Mouse (Mus musculus): ENCODE data around the gene Krtap29-1. TPM values are rescaled to one million over a fixed set of nuclear protein-coding genes. Genes with fewer than 3 reads are reported as not detected.

Krtap29-1 gene
- total RNA-seq, 2 experiments from 2014 or later: not detected

DNA sequence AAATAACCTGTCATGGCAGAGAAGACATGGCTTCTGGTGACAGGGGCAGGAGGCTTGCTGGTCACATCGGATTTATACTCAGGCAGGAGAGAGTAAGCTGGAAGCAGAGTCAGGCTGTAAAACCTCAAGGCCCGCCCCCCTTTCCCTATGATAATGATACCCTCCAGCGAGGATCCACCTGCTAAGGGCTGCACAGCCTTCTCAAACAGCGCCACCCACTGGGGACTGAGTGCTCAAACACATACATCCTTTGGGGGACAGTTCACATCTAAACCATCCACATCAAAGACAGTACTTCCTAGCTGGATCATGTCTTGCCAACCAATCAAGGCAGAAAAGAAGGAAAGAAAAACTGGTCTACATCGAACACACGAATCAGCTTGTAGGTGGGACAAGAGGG, 14.6 kb downstream of the Krtap29-1 start:
- DNase-seq: no peak
- intact Hi-C loops (cut with DNase I): no loop called here

DNA sequence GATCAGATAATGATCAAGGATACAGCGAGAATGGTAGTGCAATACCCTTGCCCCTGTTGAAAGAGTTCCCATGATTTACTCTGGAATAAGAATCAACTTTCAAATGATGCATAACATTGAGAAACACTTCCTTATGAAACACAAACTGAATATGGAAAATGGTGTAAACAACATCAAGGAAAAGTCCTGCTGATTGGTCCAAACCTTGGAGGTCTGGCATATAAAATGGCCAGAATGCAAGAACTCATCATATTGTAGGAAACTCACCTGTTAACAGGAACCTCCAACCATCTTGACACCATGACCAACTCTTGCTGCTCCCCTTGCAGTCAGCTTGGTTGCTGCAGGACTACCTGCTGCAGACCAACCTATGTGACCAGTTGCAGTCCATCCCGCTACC, 30.7 kb downstream of the Krtap29-1 start, which contains the start of gene Krtap9-5:
Gene Krtap9-5, plus strand, starts transcription at position 301 of the 400 bp plus-strand sequence.
- no peak for DNase-seq
- intact Hi-C loops (cut with DNase I): no loop called here

DNA sequence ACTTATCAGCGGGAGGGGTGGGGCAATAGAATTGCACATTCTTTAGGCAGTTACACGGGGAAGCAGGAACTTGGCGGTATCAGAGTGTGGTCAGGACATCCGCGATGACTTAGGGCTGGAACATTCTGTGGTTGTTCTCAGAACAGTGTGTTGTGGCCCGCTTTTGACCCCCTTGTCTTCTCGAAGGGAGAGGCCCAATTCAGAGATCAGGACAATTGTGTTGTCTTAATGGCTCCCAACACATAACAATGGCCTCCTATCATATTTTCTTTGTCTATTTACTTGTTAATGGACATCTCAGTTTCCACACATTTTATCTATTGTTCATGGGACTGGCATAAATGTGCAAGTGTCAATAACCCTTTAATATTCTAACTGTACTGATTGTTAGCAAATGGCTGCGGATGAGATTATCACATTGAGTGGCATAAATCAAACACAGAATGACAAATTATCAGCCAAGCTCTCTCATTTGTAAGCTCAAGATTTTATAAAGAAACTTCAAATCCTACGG, 41.0 kb downstream of the Krtap29-1 start:
- no peak for DNase-seq
- intact Hi-C loops (cut with DNase I): no loop called here

DNA sequence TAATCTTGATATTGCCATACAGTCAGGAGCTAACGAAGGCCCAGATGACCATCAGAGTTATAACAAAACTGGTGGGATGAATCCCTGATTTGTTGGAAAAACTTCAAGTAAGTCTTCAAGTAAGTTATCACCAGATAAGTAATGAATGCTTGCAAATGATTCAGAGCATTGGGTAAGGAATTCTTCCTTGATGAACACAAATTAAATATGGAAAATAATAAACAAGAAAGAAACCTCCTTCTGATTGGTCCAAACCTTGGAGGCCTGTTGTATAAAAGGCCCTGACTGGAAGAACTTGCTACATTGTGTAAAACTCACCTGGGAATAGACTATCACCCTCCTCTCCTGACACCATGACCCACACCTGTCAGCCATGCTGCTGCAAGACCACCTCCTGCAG, 42.9 kb downstream of the Krtap29-1 start, which contains the start of gene Krtap31-2:
Gene Krtap31-2, plus strand, starts transcription at position 301 of the 400 bp plus-strand sequence.
- DNase-seq: no peak
- intact Hi-C loops (cut with DNase I): no loop called here

Other genes starting within 250 kb of the Krtap29-1 start
- not detected for gene Gm14180, start 244.8 kb downstream of the Krtap29-1 start, total RNA-seq (2021)
- not detected for gene Gm11595, start 206.1 kb downstream of the Krtap29-1 start, total RNA-seq (2021)
- gene Krtap4-8, start 198.3 kb downstream of the Krtap29-1 start, total RNA-seq (2021): not detected
- gene Krtap4-9, start 193.9 kb downstream of the Krtap29-1 start, total RNA-seq (2021): not detected
- not detected for gene Gm11596, start 185.6 kb downstream of the Krtap29-1 start, total RNA-seq (2021)
- gene Gm11569, start 180.1 kb downstream of the Krtap29-1 start, total RNA-seq (2021): not detected
- gene Gm11554, start 174.6 kb downstream of the Krtap29-1 start, total RNA-seq (2021): not detected
- not detected for gene Krtap4-13, start 169.2 kb downstream of the Krtap29-1 start, total RNA-seq (2021)
- gene Gm11564, start 163.4 kb downstream of the Krtap29-1 start, total RNA-seq (2021): not detected
- not detected for gene 2300003K06Rik, start 141.0 kb downstream of the Krtap29-1 start, total RNA-seq (2021)
- not detected for gene Krtap4-16, start 127.4 kb downstream of the Krtap29-1 start, total RNA-seq (2021)
- not detected for gene Gm11568, start 121.1 kb downstream of the Krtap29-1 start, total RNA-seq (2021)
- not detected for gene Gm11559, start 114.6 kb downstream of the Krtap29-1 start, total RNA-seq (2021)
- not detected for gene Krtap9-1, start 105.7 kb downstream of the Krtap29-1 start, total RNA-seq (2021)
- not detected for gene Gm11567, start 99.9 kb downstream of the Krtap29-1 start, total RNA-seq (2021)
- not detected for gene Krtap31-1, start 71.1 kb downstream of the Krtap29-1 start, total RNA-seq (2021)
- not detected for gene Gm11565, start 64.3 kb downstream of the Krtap29-1 start, total RNA-seq (2021)
- gene Krtap31-2, start 42.8 kb downstream of the Krtap29-1 start, total RNA-seq (2021): not detected
- gene Krtap9-5, start 30.6 kb downstream of the Krtap29-1 start, total RNA-seq (2021): not detected
- not detected for gene Krtap16-1, start 7.5 kb upstream of the Krtap29-1 start, total RNA-seq (2021)
- gene Krtap17-1, start 14.9 kb upstream of the Krtap29-1 start, total RNA-seq (2021): not detected
- gene Krt33a, start 37.2 kb upstream of the Krtap29-1 start, total RNA-seq (2021): not detected
- not detected for gene Krt33b, start 50.8 kb upstream of the Krtap29-1 start, total RNA-seq (2021)
- gene Krt34, start 62.5 kb upstream of the Krtap29-1 start, total RNA-seq (2021): not detected
- not detected for gene Krt31, start 71.5 kb upstream of the Krtap29-1 start, total RNA-seq (2021)
- not detected for gene Krt32, start 109.2 kb upstream of the Krtap29-1 start, total RNA-seq (2021)
- gene Krt35, start 117.2 kb upstream of the Krtap29-1 start, total RNA-seq (2021): not detected
- gene Krt36, start 126.6 kb upstream of the Krtap29-1 start, total RNA-seq (2021): under 1 TPM in 1 of 2 experiments, not detected in 1; 0.17 TPM
- not detected for gene Krt13, start 142.5 kb upstream of the Krtap29-1 start, total RNA-seq (2021)
- under 1 TPM in 1 of 2 experiments, not detected in 1; 0.57 TPM for gene Krt15, start 156.9 kb upstream of the Krtap29-1 start, total RNA-seq (2021)
- 10 to 100 TPM; 12.9 to 17.4 TPM for gene Krt19, start 169.6 kb upstream of the Krtap29-1 start, total RNA-seq (2021)
- gene Krt9, start 214.2 kb upstream of the Krtap29-1 start, total RNA-seq (2021): not detected
- 1 to 10 TPM; 1.3 to 1.6 TPM for gene Krt14, start 228.5 kb upstream of the Krtap29-1 start, total RNA-seq (2021)

Measured in heart, postnatal 14 days (tissue).